Mouse (Mus musculus) left cerebral cortex, adult 8-10 months (tissue): Measurements from ENCODE around the gene Vmn1r155. TPM values are rescaled to one million over a fixed set of nuclear protein-coding genes. Genes with fewer than 3 reads are reported as not detected.
"Not testable (repeated sequence)": the region's sequence is repeated elsewhere in the genome, so short reads cannot be mapped to it uniquely, and the experiment has no call there.

ENCODE experiments used
- DNase-seq, 2 experiments: peaks; one replicate each; pipeline ENCODE4 v3.0.0; 2022; ENCODE audit warnings: low spot score in 2 of 2
- total RNA-seq, 4 experiments: library from RNA; stranded (reverse); gene quantifications; 2 replicates each; pipeline ENCODE4 v1.2.4; 2022

Gene Vmn1r155
- total RNA-seq: not detected

GRCm38 (mm10) chr7:22657718-22658117 lies at the start of gene Vmn1r155:
Vmn1r155 (plus strand) TSS chr7:22658018.
- not testable (repeated sequence) for DNase-seq

GRCm38 (mm10) chr7:22692217-22692616 lies 34.4 kb downstream of the Vmn1r155 start, which contains the start of gene Gm8693:
Gm8693 (minus strand) TSS chr7:22692317.
- not testable (repeated sequence) for DNase-seq

Other genes starting within 250 kb of the Vmn1r155 start
- not detected for gene Vmn1r148, start 244.4 kb upstream of the Vmn1r155 start, total RNA-seq
- gene Vmn1r149, start 219.8 kb upstream of the Vmn1r155 start, total RNA-seq: not detected
- not detected for gene Gm10665, start 193.9 kb upstream of the Vmn1r155 start, total RNA-seq
- gene Vmn1r151, start 158.3 kb upstream of the Vmn1r155 start, total RNA-seq: not detected
- not detected for gene Vmn1r152, start 135.1 kb upstream of the Vmn1r155 start, total RNA-seq
- gene Gm8677, start 123.1 kb upstream of the Vmn1r155 start, total RNA-seq: not detected
- not detected for gene Gm4201, start 92.7 kb upstream of the Vmn1r155 start, total RNA-seq
- gene Gm4565, start 69.9 kb upstream of the Vmn1r155 start, total RNA-seq: not detected
- gene Gm8693, start 34.3 kb downstream of the Vmn1r155 start, total RNA-seq: not detected
- not detected for gene Gm4567, start 61.7 kb downstream of the Vmn1r155 start, total RNA-seq
- not detected for gene Vmn1r157, start 103.7 kb downstream of the Vmn1r155 start, total RNA-seq
- gene Vmn1r158, start 132.8 kb downstream of the Vmn1r155 start, total RNA-seq: not detected
- not detected for gene Vmn1r159, start 185.6 kb downstream of the Vmn1r155 start, total RNA-seq
- not detected for gene Vmn1r160, start 213.2 kb downstream of the Vmn1r155 start, total RNA-seq